ENCODE assay signal across 17 mouse cellular contexts in the genomic region with DNA sequence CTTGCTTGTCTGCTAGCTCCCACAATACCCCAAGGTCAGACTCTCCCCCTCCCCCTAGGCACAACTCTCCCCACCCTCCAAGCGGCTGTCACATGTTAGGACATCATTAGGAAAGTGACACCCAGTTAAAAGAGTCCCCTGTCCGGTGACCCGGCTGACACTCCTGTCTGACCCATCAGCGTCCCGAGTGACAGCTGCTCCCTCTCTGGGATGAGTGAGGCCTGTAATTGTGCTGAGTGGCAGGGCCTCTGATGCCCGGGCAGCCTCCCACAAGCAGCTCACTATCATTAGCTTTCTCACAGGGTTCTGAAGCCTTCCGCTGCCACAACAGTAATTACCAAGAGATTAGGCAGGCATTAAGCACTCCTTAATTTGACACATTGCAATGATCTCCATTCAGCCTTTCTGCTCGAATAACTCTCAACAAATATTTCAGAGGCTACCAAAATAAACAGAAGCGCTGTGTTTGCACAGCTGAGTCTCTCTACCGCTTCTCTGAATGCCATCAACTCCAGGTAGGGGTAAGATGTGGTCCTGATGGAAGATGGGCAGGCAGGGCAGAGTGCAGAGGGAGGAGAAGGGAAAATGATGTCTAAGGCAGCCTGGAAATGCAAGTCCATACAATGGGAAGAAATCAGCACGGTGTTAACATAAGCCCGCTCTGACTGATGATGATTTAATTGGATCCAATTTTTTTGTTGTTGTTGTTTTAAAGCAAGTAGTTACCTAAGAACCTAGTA.
A peak's percentile ranks its signal among the peaks of the same experiment; 100 is the strongest.
DNase-seq lines count a peak whose midpoint lies in the region; ATAC-seq and TF ChIP-seq lines count a peak whose summit lies in the region.
"Had no signal": no experiment of that assay in that cellular context is flagged by ENCODE, and none has a peak within 500 bp of the region (broad histone marks: within the 10 kb centered on the region; RNA-seq: fewer than 3 reads in every experiment).

No protein-coding gene starts in this region.

- 8% methylated on average over 12 of the region's 12 CpGs for WGBS in forebrain, postnatal 0 days
- 13% methylated on average over 12 of the region's 12 CpGs for WGBS in midbrain, embryonic 15.5 days

- no peaks in the 10 kb centered on the region for H3K36me3 ChIP-seq in forebrain, postnatal 0 days (ENCODE audit: insufficient read depth)
- H3K36me3 ChIP-seq in midbrain, embryonic 15.5 days (replicated peaks) = no peaks in the 10 kb centered on the region
- H3K36me3 ChIP-seq: neural tube, embryonic 12.5 days had no signal

- H3K9ac ChIP-seq in forebrain, postnatal 0 days = no peak overlapping the region
- no peak overlapping the region for H3K9ac ChIP-seq in midbrain, embryonic 15.5 days
- H3K9ac ChIP-seq: neural tube, embryonic 12.5 days had no signal

- no peaks in the 10 kb centered on the region for H3K9me3 ChIP-seq in forebrain, postnatal 0 days (ENCODE audit: low read length)
- no peaks in the 10 kb centered on the region for H3K9me3 ChIP-seq in midbrain, embryonic 15.5 days
- H3K9me3 ChIP-seq: neural tube, embryonic 12.5 days had no signal

- DNase-seq in brain, embryonic 14.5 days (ENCODE audit: low read depth) = peak; percentile 93
- peak; percentile 64 for DNase-seq in embryo, embryonic 10.5 days (ENCODE audit: low spot score)
- DNase-seq in forebrain, postnatal 0 days = peak; percentile 45
- DNase-seq in ovary, postnatal 36 days (ENCODE audit: low spot score) = no peak
- no peak for DNase-seq in left cerebral cortex, adult 8-10 months (ENCODE audit: low spot score in 2 of 2)
- no peak for DNase-seq in spleen, postnatal 10 days (ENCODE audit: low spot score in 2 of 2)
- DNase-seq: cerebellum, adult 11-12 months; heart, adult 18-20 months; heart, postnatal 4 days; liver; lung, postnatal 4 days; thymus, postnatal 14 days had no signal

- ATAC-seq in forebrain, postnatal 0 days = peak; percentile 82
- peak; percentile 79; the same call in 1 of the 2 replicates for ATAC-seq in midbrain, embryonic 15.5 days (replicated peaks)
- ATAC-seq in erythroblast, adult 5-6 weeks (replicated peaks; ENCODE audit: low FRiP score, poor library complexity, severe bottlenecking) = no peak
- ATAC-seq: activated CD4-positive, CD25-positive, alpha-beta regulatory T cell, adult 4 months had no signal

- H3K27ac ChIP-seq in forebrain, postnatal 0 days (ENCODE audit: low read depth, low read length) = no peak overlapping the region
- H3K27ac ChIP-seq in midbrain, embryonic 15.5 days = 0 out of 2 replicates have a peak overlapping the region, but pooled peaks have one; percentile 59
- H3K27ac ChIP-seq: neural tube, embryonic 12.5 days had no signal

- no peak for TF ChIP-seq POLR2A in brain, embryonic 14.5 days (IDR thresholded peaks at IDR 0.05; ENCODE audit: borderline replicate concordance, extremely low read depth, insufficient read depth, insufficient read length, poor library complexity, severe bottlenecking)

- H3K27me3 ChIP-seq in forebrain, postnatal 0 days (ENCODE audit: insufficient read depth, low read length) = peaks cover 17% of the 10 kb centered on the region
- no peaks in the 10 kb centered on the region for H3K27me3 ChIP-seq in midbrain, embryonic 15.5 days (replicated peaks)
- H3K27me3 ChIP-seq: neural tube, embryonic 12.5 days had no signal

- H3K4me3 ChIP-seq in forebrain, postnatal 0 days (ENCODE audit: low read depth, low read length) = no peak overlapping the region
- H3K4me3 ChIP-seq in midbrain, embryonic 15.5 days = no peak overlapping the region
- H3K4me3 ChIP-seq: erythroblast, embryonic 14.5 days; neural tube, embryonic 12.5 days had no signal

- TF ChIP-seq CTCF in brain, embryonic 14.5 days (IDR thresholded peaks at IDR 0.05; ENCODE audit: borderline replicate concordance, extremely low read depth, insufficient read depth, insufficient read length) = no peak
- TF ChIP-seq CTCF in forebrain, postnatal 0 days (IDR thresholded peaks at IDR 0.05; ENCODE audit: low read depth) = no peak

- H3K4me2 ChIP-seq in forebrain, postnatal 0 days (ENCODE audit: low read depth) = no peak overlapping the region
- H3K4me2 ChIP-seq in midbrain, embryonic 15.5 days = no peak overlapping the region
- H3K4me2 ChIP-seq: neural tube, embryonic 12.5 days had no signal

- H3K4me1 ChIP-seq in forebrain, postnatal 0 days (ENCODE audit: insufficient read depth) = no peaks in the 10 kb centered on the region
- H3K4me1 ChIP-seq in midbrain, embryonic 15.5 days = peaks cover 12% of the 10 kb centered on the region

Comparison
In these comparisons a context has a peak if more than half of its experiments do, and no peak if none do; other contexts are left out.
1. DNase-seq: peak in brain, embryonic 14.5 days (single experiment), embryo, embryonic 10.5 days (single experiment) and forebrain, postnatal 0 days (single experiment); none in ovary, postnatal 36 days (single experiment), left cerebral cortex, adult 8-10 months (0 of 2) and spleen, postnatal 10 days (0 of 2).